In the genomic region with DNA sequence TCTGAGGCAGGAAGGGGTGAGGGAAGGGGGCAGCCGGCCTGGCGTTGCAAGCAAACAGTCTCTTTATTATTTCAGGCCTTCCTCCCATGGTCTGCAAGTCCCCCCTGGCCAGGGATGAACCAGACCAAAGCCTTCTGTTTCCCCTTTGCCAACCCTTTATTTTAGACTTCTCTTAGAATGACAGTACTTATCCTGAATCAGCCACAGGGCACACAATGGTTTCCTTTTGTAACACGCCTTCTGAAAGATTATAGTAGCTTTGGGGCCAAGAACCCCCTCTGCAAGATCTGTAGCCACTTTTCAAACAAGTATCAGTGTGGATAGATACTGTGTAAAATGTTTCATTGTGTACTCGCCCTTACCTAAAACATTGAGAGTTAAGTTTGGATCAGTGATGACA, we compare ENCODE assay signal across 23 mouse cellular contexts.
DNase-seq lines count a peak whose midpoint lies in the region; ATAC-seq lines count a peak whose summit lies in the region.
"Had no signal": no experiment of that assay in that cellular context is flagged by ENCODE, and none has a peak within 500 bp of the region (broad histone marks: within the 10 kb centered on the region; RNA-seq: fewer than 3 reads in every experiment).

No protein-coding gene starts in this region.

- ATAC-seq in heart, embryonic 11.5 days (replicated peaks; ENCODE audit: insufficient number of reproducible peaks, low FRiP score, low TSS enrichment) = no peak
- no peak for ATAC-seq in kidney, embryonic 16.5 days (ENCODE audit: low FRiP score, low TSS enrichment)
- peak; percentile 56; the same call in 1 of the 2 replicates for ATAC-seq in common myeloid progenitor, adult 5-6 weeks (replicated peaks; ENCODE audit: low read depth, poor library complexity, severe bottlenecking)
- ATAC-seq: forebrain, embryonic 16.5 days; intestine, embryonic 15.5 days had no signal

- no peak overlapping the region for H3K4me3 ChIP-seq in heart, embryonic 11.5 days (ENCODE audit: low read depth, low read length)
- no peak overlapping the region for H3K4me3 ChIP-seq in kidney, embryonic 16.5 days (ENCODE audit: low read length)
- H3K4me3 ChIP-seq: embryonic facial prominence, embryonic 12.5 days; forebrain, embryonic 12.5 days; gastrocnemius, adult 2 months; heart, embryonic 10.5 days; intestine, embryonic 15.5 days had no signal

- DNase-seq in heart, postnatal 36 days = no peak
- no peak for DNase-seq in kidney, adult 8-10 months
- DNase-seq in 416B (ENCODE audit: low read depth) (peak; percentile 27), liver (no peak)
- no peak for DNase-seq in gastrocnemius, adult 18-20 months (ENCODE audit: low spot score)
- DNase-seq: adrenal gland, postnatal 10 days; cerebellum, adult 11-12 months; cerebellum, adult 9-10 months; cerebellum, postnatal 25 days; gastrocnemius, adult 2 months; gastrocnemius, postnatal 25 days; heart, postnatal 4 days; kidney, adult 18-20 months had no signal

- 44% methylated on average over 4 of the region's 4 CpGs for WGBS in heart, embryonic 11.5 days (ENCODE audit: insufficient replicate concordance)
- WGBS in kidney, embryonic 16.5 days = 54% methylated on average over 4 of the region's 4 CpGs

- H3K4me2 ChIP-seq in heart, embryonic 11.5 days = no peak overlapping the region
- no peak overlapping the region for H3K4me2 ChIP-seq in kidney, embryonic 16.5 days (replicated peaks; ENCODE audit: low read depth, low read length)
- H3K4me2 ChIP-seq: embryonic facial prominence, embryonic 12.5 days; forebrain, embryonic 12.5 days; hindbrain, embryonic 14.5 days; intestine, embryonic 15.5 days had no signal

- H3K4me1 ChIP-seq in heart, embryonic 11.5 days (ENCODE audit: control insufficient read depth, insufficient read depth, low read length) = no peaks in the 10 kb centered on the region
- peaks cover 3% of the 10 kb centered on the region; the same call in 1 of the 2 replicates for H3K4me1 ChIP-seq in kidney, embryonic 16.5 days (ENCODE audit: insufficient read depth, low read length)
- H3K4me1 ChIP-seq: forebrain, embryonic 12.5 days had no signal

- H3K27me3 ChIP-seq in heart, embryonic 11.5 days (ENCODE audit: control insufficient read depth, insufficient read depth, low read length) = no peaks in the 10 kb centered on the region
- no peaks in the 10 kb centered on the region for H3K27me3 ChIP-seq in kidney, embryonic 16.5 days (ENCODE audit: insufficient read depth, low read length)
- H3K27me3 ChIP-seq: embryonic facial prominence, embryonic 12.5 days; forebrain, embryonic 12.5 days; intestine, embryonic 15.5 days had no signal

- H3K27ac ChIP-seq in heart, embryonic 11.5 days (ENCODE audit: low read depth, low read length) = peak overlapping the region; percentile 46; the same call in 1 of the 2 replicates
- 0 out of 2 replicates have a peak overlapping the region, but pooled peaks have one; percentile 3 for H3K27ac ChIP-seq in kidney, embryonic 16.5 days (ENCODE audit: low read length)
- H3K27ac ChIP-seq: embryonic facial prominence, embryonic 12.5 days; forebrain, embryonic 12.5 days; gastrocnemius, adult 2 months; heart, embryonic 10.5 days; hindbrain, embryonic 14.5 days; intestine, embryonic 15.5 days had no signal

- H3K9ac ChIP-seq in heart, embryonic 11.5 days (ENCODE audit: low read depth, low read length) = no peak overlapping the region
- no peak overlapping the region for H3K9ac ChIP-seq in kidney, embryonic 16.5 days (replicated peaks; ENCODE audit: low read length)
- H3K9ac ChIP-seq: embryonic facial prominence, embryonic 12.5 days; forebrain, embryonic 12.5 days; hindbrain, embryonic 14.5 days; intestine, embryonic 15.5 days had no signal

- no peaks in the 10 kb centered on the region for H3K9me3 ChIP-seq in heart, embryonic 11.5 days (replicated peaks; ENCODE audit: control insufficient read depth, low read length)
- no peaks in the 10 kb centered on the region for H3K9me3 ChIP-seq in kidney, embryonic 16.5 days (ENCODE audit: low read length)
- H3K9me3 ChIP-seq: embryonic facial prominence, embryonic 12.5 days; forebrain, embryonic 12.5 days; heart, embryonic 10.5 days; intestine, embryonic 15.5 days had no signal

- no peaks in the 10 kb centered on the region for H3K36me3 ChIP-seq in heart, embryonic 11.5 days (ENCODE audit: control insufficient read depth, insufficient read depth, low read length)
- H3K36me3 ChIP-seq in kidney, embryonic 16.5 days (ENCODE audit: insufficient read depth, low read length) = 0 out of 2 replicates have a peak, but pooled peaks cover 6% of the 10 kb centered on the region
- H3K36me3 ChIP-seq: embryonic facial prominence, embryonic 12.5 days; forebrain, embryonic 12.5 days; G1E; intestine, embryonic 15.5 days had no signal

- intact Hi-C loops in heart, postnatal 36 days (cut with DNase I) = loop anchor here (5.0 kb wide), 1 partner anchor 88 kb away; no protein-coding TSS in a partner anchor
